Mouse (Mus musculus) heart, adult 2 months (tissue): ENCODE results near the gene Ezr. TPM values are rescaled to one million over a fixed set of nuclear protein-coding genes. Genes with fewer than 3 reads are reported as not detected.

Experiments
- DNase-seq, 2 experiments: peaks; one replicate each; pipeline ENCODE4 v3.0.0; 2021
- H3K27ac ChIP-seq: fragments of 200-600 bp; 2 replicates; pipeline ENCODE4 v1.8.1; 2022
- H3K27me3 ChIP-seq: fragments of 200-500 bp; 2 replicates; pipeline ENCODE4 v1.6.1; 2012; ENCODE audit warnings: mild to moderate bottlenecking, low read length, inconsistent platforms, mixed read lengths; ENCODE audit not compliant: control insufficient read depth, insufficient read depth
- H3K36me3 ChIP-seq: fragments of 200-500 bp; 2 replicates; pipeline ENCODE4 v1.6.1; 2012; ENCODE audit warnings: low read length, inconsistent platforms; ENCODE audit not compliant: control insufficient read depth, insufficient read depth
- H3K4me1 ChIP-seq: fragments of 200-500 bp; 2 replicates; pipeline ENCODE4 v1.6.1; 2011; ENCODE audit warnings: low read length; ENCODE audit not compliant: control insufficient read depth, insufficient read depth
- H3K4me3 ChIP-seq: fragments of 200-600 bp; 2 replicates; pipeline ENCODE4 v1.8.1; 2022
- H3K79me2 ChIP-seq: fragments of 200-500 bp; replicated peaks from 2 replicates; pipeline ENCODE4 v1.6.1; 2012; ENCODE audit warnings: mild to moderate bottlenecking, inconsistent platforms, low read length, moderate library complexity, mixed read lengths; ENCODE audit not compliant: control insufficient read depth, insufficient read depth
- H3K9ac ChIP-seq: fragments of 200-500 bp; 2 replicates; pipeline ENCODE4 v1.6.1; 2012; ENCODE audit warnings: low read depth, mild to moderate bottlenecking, control low read depth, inconsistent platforms, low read length, mixed read lengths
- CTCF ChIP-seq: fragments of 200-600 bp; IDR thresholded peaks from 2 replicates; pipeline ENCODE4 v1.8.1; 2022; ENCODE audit warnings: antibody characterized with exemption, mild to moderate bottlenecking, moderate library complexity
- EP300 ChIP-seq: fragments of 200-500 bp; IDR thresholded peaks from 2 replicates; pipeline ENCODE4 v1.6.1; 2011; ENCODE audit warnings: low read depth, low read length, control low read depth; ENCODE audit not compliant: insufficient read depth
- POLR2A ChIP-seq: fragments of 200-500 bp; IDR thresholded peaks from 2 replicates; pipeline ENCODE4 v1.6.1; 2011; ENCODE audit warnings: mild to moderate bottlenecking, low read depth, low read length, control low read depth; ENCODE audit not compliant: insufficient read depth
- WGBS: fragments of 180-500 bp; shearing (Covaris S2); methylation state at CpG from one replicate; pipeline ENCODE4 v1.1.7; 2018; 5-methylcytosine and 5-hydroxymethylcytosine counted together
- intact Hi-C: fragments of 180-260 bp; cut with DNase I; formaldehyde crosslinking; loops from one replicate; pipeline ENCODE4 v1.15.1; 2025
- polyA plus RNA-seq: library from polyadenylated mRNA; depleted of rRNA; stranded (reverse); fragments of >200 nt; gene quantifications from 2 replicates; pipeline ENCODE4 v1.2.3, GENCODE M21; 2012
- total RNA-seq, 2 experiments: library from RNA; stranded (reverse); gene quantifications; 2 replicates each; pipeline ENCODE4 v1.2.3; 2021

The Ezr gene
- total and polyA plus RNA-seq, 3 experiments, result 24.2 to 35.7 (median 33.4) TPM

- DNase-seq, result peak in 1 of 2 experiments; percentile 15
- Histone ChIP-seq H3K27me3 (no peaks in the 10 kb centered on the region), H3K9ac (no peak overlapping the region), H3K79me2 (no peaks in the 10 kb centered on the region), H3K36me3 (no peaks in the 10 kb centered on the region), H3K27ac (no peak overlapping the region), H3K4me1 (peaks cover 16% of the 10 kb centered on the region), H3K4me3 (no peak overlapping the region)
- WGBS, result 55% methylated on average over 7 of the region's 7 CpGs
- intact Hi-C loops, result no loop called here
- TF ChIP-seq EP300, result no peak
These were observed 30.2 kb downstream of the Ezr start for GRCm38 (mm10) chr17:6752375-6752774.

GRCm38 (mm10) chr17:6751221-6751859, 31.2 kb downstream of the Ezr start:
- H3K9ac ChIP-seq, result no peak overlapping the region
- H3K27me3 ChIP-seq, result no peaks in the 10 kb centered on the region
- no peak for TF ChIP-seq CTCF
- no peak for TF ChIP-seq EP300
- no peak for TF ChIP-seq POLR2A
- intact Hi-C loops, result no loop called here
- H3K27ac ChIP-seq, result no peak overlapping the region
- 80% methylated on average over 11 of the region's 11 CpGs for WGBS
- H3K4me1 ChIP-seq, result peaks cover 16% of the 10 kb centered on the region
- no peak overlapping the region for H3K4me3 ChIP-seq
- DNase-seq, result peak; percentile 43 to 57
- peaks cover 2% of the 10 kb centered on the region; the same call in 1 of the 2 replicates for H3K36me3 ChIP-seq
- H3K79me2 ChIP-seq, result no peaks in the 10 kb centered on the region

DNA sequence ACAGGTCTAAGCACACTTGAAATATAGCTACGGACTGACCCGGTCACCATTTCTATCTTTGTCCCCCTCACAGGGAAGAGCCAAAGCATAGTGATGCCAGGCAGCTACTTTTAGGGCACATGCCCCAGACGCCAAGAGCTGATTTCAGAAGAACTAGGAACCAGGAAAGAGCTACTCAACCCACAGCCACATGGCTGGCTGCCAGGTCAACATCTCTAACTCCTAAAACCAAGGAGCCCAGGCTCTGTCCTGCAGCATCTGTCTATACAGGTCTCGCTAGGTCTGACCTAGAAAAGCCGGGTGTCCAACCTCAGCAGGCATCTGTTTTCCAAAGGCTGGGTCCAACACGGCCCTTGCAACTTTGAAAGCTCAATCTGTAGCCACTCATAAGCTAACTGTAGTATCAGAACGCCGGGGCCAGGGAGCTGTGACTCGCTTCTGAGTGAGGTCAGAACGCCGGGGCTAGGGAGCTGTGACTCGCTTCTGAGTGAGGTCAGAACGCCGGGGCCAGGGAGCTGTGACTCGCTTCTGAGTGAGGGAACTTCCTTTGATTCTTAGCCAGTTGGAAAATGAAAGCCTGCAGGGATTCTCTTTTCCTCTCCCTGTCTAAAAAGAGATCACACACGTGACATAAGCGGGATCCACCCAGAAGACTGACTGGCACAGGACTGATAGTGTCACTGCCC, 33.7 kb downstream of the Ezr start:
- no peaks in the 10 kb centered on the region for H3K27me3 ChIP-seq
- peaks cover 16% of the 10 kb centered on the region for H3K4me1 ChIP-seq
- H3K4me3 ChIP-seq, result no peak overlapping the region
- DNase-seq, result peak; percentile 48 to 52
- no peak for TF ChIP-seq CTCF
- no peak for TF ChIP-seq POLR2A
- 0 out of 2 replicates have a peak, but pooled peaks have one; percentile 35 for TF ChIP-seq EP300
- no peak overlapping the region for H3K9ac ChIP-seq
- peak overlapping the region; percentile 43 for H3K27ac ChIP-seq
- H3K79me2 ChIP-seq, result no peaks in the 10 kb centered on the region
- intact Hi-C loops, result no loop called here
- peaks cover 2% of the 10 kb centered on the region; the same call in 1 of the 2 replicates for H3K36me3 ChIP-seq
- 19% methylated on average over 17 of the region's 17 CpGs for WGBS

DNA sequence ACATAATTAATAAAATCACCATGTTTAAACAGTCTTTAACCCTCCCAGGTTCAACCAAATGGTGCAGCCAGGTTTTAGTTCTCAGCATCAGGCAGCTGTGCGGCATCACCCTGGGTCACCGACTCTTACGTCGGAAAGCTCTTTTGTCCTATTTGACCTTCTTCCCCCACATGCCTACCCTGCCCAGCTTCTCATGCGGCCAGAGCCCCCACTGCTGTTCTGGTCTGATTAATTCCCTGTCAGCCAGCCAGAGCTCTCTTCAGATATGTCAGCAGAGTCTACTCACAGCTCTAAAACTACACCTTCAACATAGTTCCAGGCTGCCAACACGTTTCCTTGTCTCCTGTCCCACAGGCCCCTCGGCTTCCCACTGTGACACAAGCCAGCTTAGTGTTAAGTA, 35.1 kb downstream of the Ezr start:
- Histone ChIP-seq H3K9ac (no peak overlapping the region), H3K27me3 (no peaks in the 10 kb centered on the region), H3K4me1 (peaks cover 23% of the 10 kb centered on the region), H3K27ac (no peak overlapping the region; the same call in 1 of the 2 replicates), H3K79me2 (no peaks in the 10 kb centered on the region), H3K4me3 (no peak overlapping the region), H3K36me3 (peaks cover 2% of the 10 kb centered on the region; the same call in 1 of the 2 replicates)
- 73% methylated on average over 7 of the region's 7 CpGs for WGBS
- peak in 1 of 2 experiments; percentile 18 for DNase-seq
- intact Hi-C loops, result no loop called here
- TF ChIP-seq POLR2A, result no peak
- no peak for TF ChIP-seq EP300
- no peak for TF ChIP-seq CTCF

DNA sequence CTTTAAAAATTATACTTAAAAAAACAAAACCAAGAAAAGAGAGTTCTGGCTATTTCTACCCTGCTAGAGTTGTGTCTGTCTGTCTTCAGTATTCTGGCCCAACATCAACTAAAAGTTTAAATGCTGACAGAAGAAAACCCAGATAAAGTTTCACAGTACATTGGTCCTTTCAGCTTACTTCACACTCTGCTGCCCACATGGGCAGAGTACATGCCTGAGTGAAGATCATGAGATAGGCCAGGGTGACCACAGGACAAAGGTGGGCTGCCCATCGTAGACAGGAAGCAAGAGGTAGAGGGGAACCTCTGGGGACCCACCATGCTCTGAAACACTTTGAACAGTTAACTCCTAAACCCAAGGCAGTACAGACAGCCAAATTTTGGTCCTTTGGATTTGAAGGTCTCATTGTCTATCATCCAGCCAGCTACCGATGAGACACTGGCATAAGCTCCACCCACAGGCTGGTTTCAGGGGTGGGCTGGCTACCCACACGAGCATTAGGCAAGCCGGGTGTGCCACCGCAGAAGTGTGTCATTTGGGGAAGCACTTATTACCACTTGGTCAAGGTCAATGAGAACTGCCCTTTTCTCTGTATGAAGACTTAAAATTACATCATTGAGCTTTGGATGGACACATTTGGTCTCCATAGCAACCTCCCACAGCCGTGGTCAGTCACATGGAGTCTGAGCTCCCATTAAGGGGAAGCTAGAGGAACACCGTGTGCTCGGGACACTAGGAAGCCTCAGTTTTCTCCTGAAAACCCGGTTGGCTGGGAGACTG, 35.9 kb downstream of the Ezr start:
- intact Hi-C loops, result no loop called here
- no peak overlapping the region for H3K4me3 ChIP-seq
- H3K27me3 ChIP-seq, result no peaks in the 10 kb centered on the region
- peaks cover 28% of the 10 kb centered on the region for H3K4me1 ChIP-seq
- no peak for TF ChIP-seq POLR2A
- no peak for TF ChIP-seq EP300
- no peak for TF ChIP-seq CTCF
- no peaks in the 10 kb centered on the region for H3K79me2 ChIP-seq
- no peak overlapping the region for H3K27ac ChIP-seq
- peak; percentile 28 to 59 for DNase-seq
- 60% methylated on average over 9 of the region's 9 CpGs for WGBS
- peaks cover 2% of the 10 kb centered on the region; the same call in 1 of the 2 replicates for H3K36me3 ChIP-seq
- H3K9ac ChIP-seq, result no peak overlapping the region

- 92% methylated on average over 9 of the region's 9 CpGs for WGBS
- Histone ChIP-seq H3K4me1 (peaks cover 28% of the 10 kb centered on the region), H3K79me2 (no peaks in the 10 kb centered on the region), H3K27me3 (no peaks in the 10 kb centered on the region), H3K4me3 (no peak overlapping the region), H3K27ac (no peak overlapping the region), H3K9ac (no peak overlapping the region), H3K36me3 (peaks cover 2% of the 10 kb centered on the region; the same call in 1 of the 2 replicates)
- intact Hi-C loops, result no loop called here
- DNase-seq, result no peak
- TF ChIP-seq EP300, result no peak
- TF ChIP-seq POLR2A, result no peak
- TF ChIP-seq CTCF, result no peak
These were observed 36.6 kb downstream of the Ezr start for GRCm38 (mm10) chr17:6745975-6746374.
